Mouse (Mus musculus) brain, embryonic 18.5 days (tissue): Measurements from ENCODE around the gene Gm44965.

ENCODE experiments used
- DNase-seq: peaks from one replicate; pipeline ENCODE4 v3.0.0-alpha.2; 2012; ENCODE audit warnings: low read depth, low spot score

Gm44965 gene

DNA sequence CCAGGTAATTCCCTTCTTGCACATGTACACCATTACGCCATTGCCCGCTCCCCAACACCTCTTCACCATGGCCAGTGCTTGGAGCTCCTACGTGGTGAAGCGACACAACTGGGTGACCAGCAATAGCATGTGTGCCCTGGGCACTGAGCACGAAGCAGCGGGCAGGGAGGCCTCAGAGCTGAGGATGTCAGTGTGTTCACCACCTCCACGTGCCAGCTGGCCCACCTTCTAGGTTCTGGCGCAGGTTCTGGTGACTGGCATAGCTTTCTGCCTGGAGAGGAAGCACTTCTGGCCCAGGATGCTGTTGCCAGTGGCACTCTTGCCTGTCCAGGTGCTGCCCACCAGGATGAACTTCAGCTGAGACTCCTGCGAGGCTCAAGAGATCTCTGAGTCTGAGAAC lies 71.7 kb downstream of the Gm44965 start:
- no peak for DNase-seq

DNA sequence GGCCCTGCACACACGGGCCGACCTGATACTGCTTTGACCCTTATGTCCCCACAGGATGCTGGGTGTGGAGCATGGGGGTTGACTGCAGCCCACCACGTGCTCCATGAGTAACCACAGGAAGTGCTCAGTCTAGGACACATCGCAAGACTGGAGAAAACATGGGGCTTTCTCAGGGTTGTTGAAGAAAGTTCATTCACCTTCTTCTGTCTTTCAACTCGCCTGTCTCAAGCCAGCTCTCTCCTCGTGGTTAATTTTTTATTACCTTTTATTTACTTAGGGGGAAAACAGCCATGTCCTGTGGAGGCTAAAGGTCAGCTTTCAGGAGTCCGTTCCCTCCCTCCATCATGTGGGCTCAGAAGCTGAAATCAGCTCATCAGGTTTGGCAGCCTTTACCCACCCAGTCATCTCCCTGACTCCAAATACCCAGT lies 72.4 kb downstream of the Gm44965 start:
- DNase-seq: no peak

DNA sequence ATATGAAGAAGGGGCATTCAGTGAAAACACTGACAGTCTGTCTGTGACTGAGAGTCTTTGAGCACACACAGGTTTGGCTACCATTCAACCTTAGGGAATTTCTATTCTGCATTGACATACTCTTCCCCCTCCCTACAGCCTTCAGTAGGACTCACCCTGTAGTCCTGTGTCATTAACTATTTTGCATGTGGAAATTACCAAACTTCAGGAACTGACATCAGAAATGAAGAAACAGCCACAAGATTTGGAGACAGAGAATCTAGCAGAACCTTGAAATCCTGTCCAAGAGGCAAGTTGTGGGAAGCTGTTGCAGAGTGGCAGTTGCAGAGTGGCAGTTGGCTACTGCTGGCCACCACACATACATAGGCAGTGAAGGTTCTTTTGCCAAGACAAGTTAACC lies 74.3 kb downstream of the Gm44965 start:
- no peak for DNase-seq
